Mouse (Mus musculus) forebrain, embryonic 10.5 days (tissue): ENCODE measurements at regions not wholly inside any gene's neighbourhood (a gene's known extent, or its start where the extent isn't known, plus 50 kb on each side); places are given as distances from the start of the nearest gene placed in this dataset.

ENCODE experiments used
- DNase-seq: peaks from one replicate; pipeline ENCODE4 v3.0.0-alpha.2; 2017; ENCODE audit warnings: low spot score; ENCODE audit errors: extremely low spot score
- H3K27ac ChIP-seq: fragments of 300-500 bp; sonication (generic); 2 replicates; pipeline ENCODE4 v1.5.1; 2016; ENCODE audit warnings: mild to moderate bottlenecking
- H3K27me3 ChIP-seq: fragments of 300-500 bp; sonication (generic); 2 replicates; pipeline ENCODE4 v1.6.1; 2016; ENCODE audit warnings: mild to moderate bottlenecking; ENCODE audit not compliant: poor library complexity, severe bottlenecking
- H3K36me3 ChIP-seq: fragments of 300-500 bp; sonication (generic); replicated peaks from 2 replicates; pipeline ENCODE4 v1.6.1; 2016; ENCODE audit warnings: mild to moderate bottlenecking, moderate library complexity
- H3K4me1 ChIP-seq: fragments of 300-500 bp; sonication (generic); 2 replicates; pipeline ENCODE4 v1.6.1; 2016
- H3K4me3 ChIP-seq: fragments of 300-500 bp; sonication (generic); 2 replicates; pipeline ENCODE4 v1.5.1; 2016; ENCODE audit warnings: mild to moderate bottlenecking, moderate library complexity
- H3K9me3 ChIP-seq: fragments of 300-500 bp; sonication (generic); 2 replicates; pipeline ENCODE4 v1.6.1; 2016; ENCODE audit warnings: mild to moderate bottlenecking, moderate library complexity
- WGBS: fragments of 180-500 bp; shearing (Covaris S2); methylation state at CpG from one replicate; pipeline ENCODE4 v1.1.7; 2016; 5-methylcytosine and 5-hydroxymethylcytosine counted together

- Histone ChIP-seq H3K9me3 (no peaks in the 10 kb centered on the region; the same call in 1 of the 2 replicates), H3K27me3 (no peaks in the 10 kb centered on the region), H3K4me3 (no peak overlapping the region), H3K4me1 (no peaks in the 10 kb centered on the region), H3K27ac (no peak overlapping the region), H3K36me3 (no peaks in the 10 kb centered on the region)
- 100% methylated on average over 1 of the region's 1 CpGs for WGBS
- DNase-seq, result no peak
These were observed 59.2 kb upstream of the Rgs17 start for GRCm38 (mm10) chr10:5981433-5981832.

DNA sequence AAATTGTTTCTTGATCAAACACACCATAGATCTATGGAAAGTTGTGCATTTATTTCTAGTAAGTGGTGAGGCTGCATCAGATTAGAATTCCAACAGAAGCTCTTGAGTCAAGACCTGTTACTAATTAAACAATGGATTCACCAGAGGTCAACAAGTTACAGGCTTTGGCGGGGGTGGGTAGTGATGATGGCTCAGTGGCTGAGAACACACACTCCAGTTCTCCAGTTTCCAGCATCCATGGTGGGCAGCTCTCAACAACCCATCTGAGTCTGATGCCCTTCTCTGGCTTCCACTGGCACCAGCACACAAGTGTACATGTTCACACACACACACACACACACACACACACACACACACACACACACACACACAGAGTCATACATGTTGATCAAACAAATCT, 56.3 kb upstream of the Rgs17 start:
- no peak overlapping the region for H3K4me3 ChIP-seq
- H3K27me3 ChIP-seq, result no peaks in the 10 kb centered on the region
- H3K9me3 ChIP-seq, result no peaks in the 10 kb centered on the region

More for the DNA sequence above, 56.3 kb upstream of the Rgs17 start:
- WGBS, result 74% methylated on average over 1 of the region's 1 CpGs
- Histone ChIP-seq H3K27ac (no peak overlapping the region), H3K36me3 (no peaks in the 10 kb centered on the region), H3K4me1 (no peaks in the 10 kb centered on the region)
- DNase-seq, result no peak
